Mouse (Mus musculus) kidney, postnatal 0 days (tissue): ENCODE results near the gene Gm10974. TPM values are rescaled to one million over a fixed set of nuclear protein-coding genes. Genes with fewer than 3 reads are reported as not detected.

Source experiments
- ATAC-seq: fragments of 200-750 bp; cut with Nextera tagmentation; replicated peaks from 2 replicates; pipeline ENCODE4 v1.8.0; 2017; ENCODE audit warnings: low read depth, moderate number of reproducible peaks, moderate TSS enrichment, moderate library complexity; ENCODE audit not compliant: low FRiP score
- DNase-seq: peaks from one replicate; pipeline ENCODE4 v3.0.0-alpha.2; 2016; ENCODE audit warnings: low spot score
- H3K27ac ChIP-seq: fragments of 300-500 bp; sonication (generic); 2 replicates; pipeline ENCODE4 v1.5.1; 2014; ENCODE audit warnings: mild to moderate bottlenecking
- H3K27me3 ChIP-seq: fragments of 300-500 bp; sonication (generic); 2 replicates; pipeline ENCODE4 v1.6.1; 2014; ENCODE audit warnings: low read length, mixed read lengths; ENCODE audit not compliant: insufficient read depth
- H3K36me3 ChIP-seq: fragments of 300-500 bp; sonication (generic); 2 replicates; pipeline ENCODE4 v1.6.1; 2014; ENCODE audit warnings: low read length, mixed read lengths; ENCODE audit not compliant: insufficient read depth
- H3K4me1 ChIP-seq: fragments of 300-500 bp; sonication (generic); replicated peaks from 2 replicates; pipeline ENCODE4 v1.6.1; 2014; ENCODE audit warnings: antibody characterized with exemption, low read length, mixed read lengths; ENCODE audit not compliant: insufficient read depth
- H3K4me2 ChIP-seq: fragments of 300-500 bp; sonication (generic); 2 replicates; pipeline ENCODE4 v1.6.1; 2014; ENCODE audit warnings: mild to moderate bottlenecking, low read length, moderate library complexity, mixed read lengths
- H3K4me3 ChIP-seq: fragments of 300-500 bp; sonication (generic); replicated peaks from 2 replicates; pipeline ENCODE4 v1.5.1; 2014; ENCODE audit warnings: low read depth, low read length
- H3K9ac ChIP-seq: fragments of 300-500 bp; sonication (generic); 2 replicates; pipeline ENCODE4 v1.6.1; 2014; ENCODE audit warnings: low read depth, low read length
- H3K9me3 ChIP-seq: fragments of 300-500 bp; sonication (generic); replicated peaks from 2 replicates; pipeline ENCODE4 v1.6.1; 2016; ENCODE audit warnings: low read length, inconsistent platforms, mixed read lengths
- CTCF ChIP-seq: IDR thresholded peaks from 2 replicates; pipeline ENCODE4 v1.5.1; 2016; ENCODE audit warnings: antibody characterized with exemption, low read depth, mild to moderate bottlenecking, moderate library complexity
- WGBS: fragments of 180-500 bp; shearing (Covaris S2); extraction: QIAGEN DNeasy Blood & Tissue Kit; methylation state at CpG from one replicate; pipeline ENCODE4 v1.1.7; 2014; 5-methylcytosine and 5-hydroxymethylcytosine counted together
- polyA plus RNA-seq: library from polyadenylated mRNA; unstranded; fragments of >200 nt; fragmentation: Nextera tagmentation; extraction: Ambion mirVana; gene quantifications from 2 replicates; pipeline ENCODE4 v1.2.1, GENCODE M21; 2015

The Gm10974 gene
- polyA plus RNA-seq, 1 experiment from 2014 or later, result not detected

DNA sequence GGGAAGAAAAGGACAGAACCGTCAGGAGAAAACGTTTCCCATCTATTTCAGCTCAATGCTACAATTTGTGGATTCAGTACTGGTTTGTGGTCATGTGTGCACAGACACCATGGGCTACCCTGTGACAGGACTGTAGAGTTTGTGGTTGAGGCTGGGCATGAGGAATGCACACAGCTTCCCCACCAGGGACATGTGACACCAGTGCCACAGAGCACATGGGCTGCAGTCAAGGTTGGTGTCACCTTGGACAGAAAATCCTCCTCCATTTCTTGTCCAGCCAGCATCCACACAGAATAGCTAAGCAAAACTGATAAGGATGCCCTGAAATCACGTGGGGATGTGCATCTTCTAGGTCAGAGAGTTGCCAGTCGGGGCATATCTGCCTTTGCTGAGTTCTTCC, 39.1 kb downstream of the Gm10974 start:
- Histone ChIP-seq H3K4me1 (no peaks in the 10 kb centered on the region), H3K36me3 (no peaks in the 10 kb centered on the region), H3K27ac (no peak overlapping the region), H3K4me3 (no peak overlapping the region), H3K27me3 (no peaks in the 10 kb centered on the region), H3K9me3 (no peaks in the 10 kb centered on the region), H3K9ac (no peak overlapping the region), H3K4me2 (no peak overlapping the region)
- TF ChIP-seq CTCF, result no peak
- DNase-seq, result no peak
- no peak for ATAC-seq
- 68% methylated on average over 4 of the region's 4 CpGs for WGBS

DNA sequence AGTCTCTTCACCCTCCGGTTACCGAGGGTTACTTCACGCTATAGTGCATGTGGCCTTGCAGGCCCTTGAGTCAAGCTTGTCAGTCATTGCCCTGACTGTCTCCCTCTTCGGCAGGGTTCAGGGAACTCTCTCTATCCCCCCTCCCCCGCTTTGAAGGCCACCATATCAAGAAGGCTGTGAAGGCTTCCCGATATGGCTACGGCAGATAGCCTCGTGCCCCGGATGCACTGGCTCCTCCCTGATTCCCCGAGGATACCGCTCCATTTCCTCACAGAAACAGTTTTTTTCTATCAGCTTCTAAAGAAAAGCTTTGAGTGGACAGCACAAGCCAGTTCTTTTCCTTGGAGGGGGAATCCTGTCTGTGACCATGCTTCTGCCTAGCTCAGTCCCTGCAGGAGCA, 39.8 kb downstream of the Gm10974 start:
- H3K36me3 ChIP-seq, result no peaks in the 10 kb centered on the region
- H3K27me3 ChIP-seq, result no peaks in the 10 kb centered on the region
- no peaks in the 10 kb centered on the region for H3K4me1 ChIP-seq
- WGBS, result 38% methylated on average over 11 of the region's 11 CpGs
- H3K9ac ChIP-seq, result no peak overlapping the region
- no peaks in the 10 kb centered on the region for H3K9me3 ChIP-seq
- no peak for TF ChIP-seq CTCF
- H3K4me2 ChIP-seq, result no peak overlapping the region
- peak overlapping the region; percentile 66; the same call in 1 of the 2 replicates for H3K27ac ChIP-seq
- DNase-seq (peak; percentile 45), ATAC-seq (no peak)
- H3K4me3 ChIP-seq, result no peak overlapping the region

DNA sequence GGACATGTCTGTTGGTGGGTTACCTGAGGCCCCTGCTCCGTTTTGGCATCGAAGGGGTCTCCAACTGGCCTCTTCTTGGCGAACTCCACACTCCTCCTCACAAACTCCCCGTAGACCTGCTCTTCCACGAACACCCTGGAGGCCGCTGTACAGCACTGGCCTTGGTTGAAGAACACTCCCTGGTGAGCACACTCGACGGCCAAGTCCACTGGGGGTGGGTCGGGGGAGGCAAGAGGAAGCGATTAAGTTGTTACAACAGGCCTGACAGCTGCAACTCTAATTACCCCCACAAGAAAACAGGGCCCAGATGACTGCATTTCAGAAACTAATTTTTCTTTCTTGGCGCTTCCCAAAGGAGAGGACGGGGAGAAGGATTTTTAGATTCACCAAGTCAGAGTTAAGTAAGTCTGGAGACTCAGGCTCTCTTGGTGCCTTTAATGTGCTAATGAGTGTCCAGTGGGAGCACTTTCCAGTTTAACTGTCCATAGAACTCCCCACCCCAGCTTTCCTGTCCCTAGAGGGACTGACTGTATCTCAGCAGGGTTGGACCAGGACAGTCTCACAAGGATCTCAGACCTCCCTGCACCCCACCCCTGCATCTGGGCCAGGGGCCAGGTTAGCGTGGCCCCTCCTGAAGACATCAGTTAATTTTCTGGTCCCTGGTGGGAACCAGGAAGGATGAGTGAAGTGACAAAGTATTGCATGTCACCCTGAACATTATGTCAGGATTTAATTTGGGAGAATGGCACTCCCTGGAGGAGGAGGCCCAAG, 40.4 kb downstream of the Gm10974 start:
- peak; percentile 46 for DNase-seq

DNA sequence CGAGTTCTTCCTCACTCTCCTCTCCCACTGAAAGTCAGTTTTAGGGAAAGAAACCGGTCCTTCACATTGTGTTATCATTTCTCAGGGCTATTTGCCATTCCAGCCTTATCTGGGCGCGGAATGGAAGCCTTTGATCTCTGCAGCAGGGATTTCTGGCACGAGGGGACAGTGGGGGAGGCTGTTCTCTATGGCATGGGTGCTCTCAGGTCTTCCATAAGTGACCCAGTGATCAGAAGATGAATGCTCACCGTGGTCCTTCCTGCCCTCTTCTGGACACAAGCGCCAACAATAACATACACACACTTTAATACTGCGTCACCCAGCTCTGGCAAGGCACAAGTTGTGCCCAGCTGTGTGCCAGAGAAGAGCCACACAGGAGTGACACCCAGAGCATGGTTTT, 41.3 kb downstream of the Gm10974 start:
- Histone ChIP-seq H3K27ac (no peak overlapping the region), H3K4me1 (no peaks in the 10 kb centered on the region), H3K27me3 (no peaks in the 10 kb centered on the region), H3K36me3 (no peaks in the 10 kb centered on the region), H3K4me3 (no peak overlapping the region), H3K9me3 (no peaks in the 10 kb centered on the region), H3K4me2 (no peak overlapping the region), H3K9ac (no peak overlapping the region)
- DNase-seq, result no peak
- no peak for ATAC-seq
- WGBS, result 71% methylated on average over 8 of the region's 8 CpGs
- no peak for TF ChIP-seq CTCF

More for the DNA sequence above, 40.4 kb downstream of the Gm10974 start:
- Histone ChIP-seq H3K9ac (no peak overlapping the region), H3K27ac (peak overlapping the region; percentile 66; the same call in 1 of the 2 replicates), H3K4me1 (no peaks in the 10 kb centered on the region), H3K27me3 (no peaks in the 10 kb centered on the region), H3K4me2 (no peak overlapping the region), H3K36me3 (no peaks in the 10 kb centered on the region), H3K4me3 (no peak overlapping the region), H3K9me3 (no peaks in the 10 kb centered on the region)
- no peak for TF ChIP-seq CTCF
- WGBS, result 41% methylated on average over 13 of the region's 13 CpGs
- ATAC-seq, result no peak

DNA sequence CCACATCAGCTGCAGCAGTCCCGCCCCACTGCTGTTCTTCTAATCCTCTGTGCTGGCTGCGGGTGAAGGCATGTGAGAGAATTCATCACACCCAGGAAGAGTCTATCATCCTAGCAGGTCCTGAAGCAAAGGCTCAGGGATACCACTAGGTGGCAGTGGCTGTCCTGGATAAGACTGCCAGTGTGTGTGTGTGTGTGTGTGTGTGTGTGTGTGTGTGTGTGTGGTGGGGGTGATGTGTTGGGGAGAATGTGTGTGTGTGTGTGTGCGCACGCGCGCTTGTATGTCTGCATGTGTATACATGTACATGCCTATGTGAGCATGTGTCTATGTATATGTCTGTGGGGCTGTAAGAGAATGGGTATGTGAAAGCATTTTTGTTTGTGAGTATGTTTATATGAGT, 43.7 kb downstream of the Gm10974 start:
- Histone ChIP-seq H3K36me3 (no peaks in the 10 kb centered on the region), H3K9ac (no peak overlapping the region), H3K4me3 (no peak overlapping the region), H3K27ac (no peak overlapping the region), H3K4me2 (no peak overlapping the region), H3K9me3 (no peaks in the 10 kb centered on the region), H3K27me3 (no peaks in the 10 kb centered on the region), H3K4me1 (no peaks in the 10 kb centered on the region)
- WGBS, result 68% methylated on average over 6 of the region's 6 CpGs
- TF ChIP-seq CTCF, result peak; percentile 92
- DNase-seq (peak; percentile 82), ATAC-seq (peak; percentile 52; the same call in 1 of the 2 replicates)

DNA sequence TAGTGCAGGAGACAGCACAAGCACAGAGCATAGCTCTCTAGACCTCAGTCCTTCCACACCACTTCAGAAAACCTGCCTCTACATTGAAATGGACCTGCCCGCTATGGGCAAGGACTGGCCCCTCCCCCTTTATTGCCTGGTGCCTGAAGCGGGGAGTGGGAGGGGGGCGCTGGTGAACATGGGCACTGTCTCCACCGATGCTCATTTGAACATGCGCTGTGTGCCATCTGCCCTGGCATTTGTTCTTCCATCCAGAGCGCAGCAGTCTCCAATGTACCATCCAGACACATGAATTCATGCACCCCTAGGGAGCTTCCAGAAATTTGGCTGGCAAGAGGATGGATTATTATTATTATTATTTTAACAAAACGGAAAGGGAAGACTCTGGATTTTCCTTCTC, 47.4 kb downstream of the Gm10974 start:
- no peaks in the 10 kb centered on the region for H3K4me1 ChIP-seq
- no peak overlapping the region for H3K4me2 ChIP-seq
- no peak for DNase-seq
- no peak overlapping the region for H3K9ac ChIP-seq
- H3K36me3 ChIP-seq, result no peaks in the 10 kb centered on the region
- no peak overlapping the region for H3K4me3 ChIP-seq
- WGBS, result 77% methylated on average over 7 of the region's 7 CpGs
- H3K27me3 ChIP-seq, result no peaks in the 10 kb centered on the region
- no peak for TF ChIP-seq CTCF
- no peak overlapping the region for H3K27ac ChIP-seq
- ATAC-seq, result no peak
- no peaks in the 10 kb centered on the region for H3K9me3 ChIP-seq

DNA sequence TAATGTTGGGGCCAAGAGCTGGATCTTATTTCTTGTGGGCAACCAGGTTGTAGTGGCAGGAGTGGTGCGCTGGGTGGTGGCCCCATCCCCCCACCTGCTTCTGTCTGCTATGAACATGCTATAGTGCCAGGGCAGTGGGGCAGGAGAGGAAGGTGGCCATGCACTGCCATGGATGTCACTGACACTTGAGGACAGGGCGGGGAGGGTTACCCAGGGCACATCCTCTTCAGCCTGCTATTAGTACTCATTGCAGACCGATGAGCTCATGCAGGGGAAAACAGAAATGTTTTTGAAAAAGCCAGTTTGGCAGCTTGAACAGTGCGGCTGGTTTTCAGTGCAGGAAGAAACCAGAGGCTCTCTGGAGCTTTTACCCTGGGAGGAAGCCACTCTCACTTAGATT, 51.1 kb downstream of the Gm10974 start:
- no peak overlapping the region for H3K27ac ChIP-seq
- ATAC-seq, result no peak
- TF ChIP-seq CTCF, result no peak

More for the DNA sequence above, 51.1 kb downstream of the Gm10974 start:
- no peaks in the 10 kb centered on the region for H3K36me3 ChIP-seq
- H3K27me3 ChIP-seq, result no peaks in the 10 kb centered on the region
- no peaks in the 10 kb centered on the region for H3K9me3 ChIP-seq
- DNase-seq, result no peak
- no peak overlapping the region for H3K4me2 ChIP-seq
- 78% methylated on average over 4 of the region's 4 CpGs for WGBS
- no peaks in the 10 kb centered on the region for H3K4me1 ChIP-seq
- H3K4me3 ChIP-seq, result no peak overlapping the region
- H3K9ac ChIP-seq, result no peak overlapping the region
